ENCODE assay signal across 15 mouse cellular contexts in genomic region chr13:56575074-56575473, GRCm38 (mm10). TPM values are rescaled to one million over a fixed set of nuclear protein-coding genes. Genes with fewer than 3 reads are reported as not detected.
DNase-seq lines count a peak whose midpoint lies in the region; ATAC-seq and TF ChIP-seq lines count a peak whose summit lies in the region.
"Had no signal": no experiment of that assay in that cellular context is flagged by ENCODE, and none has a peak within 500 bp of the region (broad histone marks: within the 10 kb centered on the region; RNA-seq: fewer than 3 reads in every experiment).

No protein-coding gene starts in this region.

- no peak for DNase-seq in frontal cortex, postnatal 36 days (ENCODE audit: low spot score in 2 of 2)
- DNase-seq in kidney, postnatal 10 days: no peak
- DNase-seq in stomach, postnatal 0 days (ENCODE audit: low spot score): no peak
- no peak for DNase-seq in midbrain, embryonic 10.5 days (ENCODE audit: low spot score)
- no peak for DNase-seq in thymus, postnatal 4 days

- no peak for TF ChIP-seq CTCF in stomach, postnatal 0 days (IDR thresholded peaks at IDR 0.05; ENCODE audit: low read depth)

- no peaks in the 10 kb centered on the region for H3K36me3 ChIP-seq in kidney, embryonic 15.5 days
- no peaks in the 10 kb centered on the region for H3K36me3 ChIP-seq in intestine, embryonic 16.5 days (ENCODE audit: control insufficient read depth, insufficient read depth, low read length)
- no peaks in the 10 kb centered on the region for H3K36me3 ChIP-seq in stomach, postnatal 0 days (ENCODE audit: control insufficient read depth, insufficient read depth, low read length)
- no peaks in the 10 kb centered on the region for H3K36me3 ChIP-seq in midbrain, embryonic 10.5 days
- H3K36me3 ChIP-seq: forebrain, embryonic 10.5 days; heart, embryonic 12.5 days; limb, embryonic 15.5 days; liver, embryonic 15.5 days; midbrain, embryonic 13.5 days had no signal

- 0 out of 2 replicates have a peak overlapping the region, but pooled peaks have one; percentile 82 for H3K27ac ChIP-seq in kidney, embryonic 15.5 days
- H3K27ac ChIP-seq in intestine, embryonic 16.5 days (ENCODE audit: low read length): peak overlapping the region; percentile 96
- peak overlapping the region; percentile 90; the same call in 1 of the 2 replicates for H3K27ac ChIP-seq in stomach, postnatal 0 days (replicated peaks)
- no peak overlapping the region for H3K27ac ChIP-seq in midbrain, embryonic 10.5 days (replicated peaks)
- H3K27ac ChIP-seq: liver, embryonic 15.5 days; midbrain, embryonic 13.5 days had no signal

- 70% methylated on average over 4 of the region's 4 CpGs for WGBS in kidney, embryonic 15.5 days
- 77% methylated on average over 4 of the region's 4 CpGs for WGBS in intestine, embryonic 16.5 days
- 78% methylated on average over 4 of the region's 4 CpGs for WGBS in stomach, postnatal 0 days
- 79% methylated on average over 4 of the region's 4 CpGs for WGBS in midbrain, embryonic 10.5 days

- no peak overlapping the region for H3K9ac ChIP-seq in kidney, embryonic 15.5 days
- H3K9ac ChIP-seq in intestine, embryonic 16.5 days (ENCODE audit: low read depth, low read length): no peak overlapping the region
- H3K9ac ChIP-seq in stomach, postnatal 0 days (ENCODE audit: low read length): no peak overlapping the region
- H3K9ac ChIP-seq: heart, embryonic 12.5 days; limb, embryonic 15.5 days; liver, embryonic 15.5 days; midbrain, embryonic 13.5 days had no signal

- no peak overlapping the region for H3K4me3 ChIP-seq in kidney, embryonic 15.5 days (replicated peaks)
- no peak overlapping the region for H3K4me3 ChIP-seq in intestine, embryonic 16.5 days (ENCODE audit: low read length)
- H3K4me3 ChIP-seq in stomach, postnatal 0 days (ENCODE audit: low read depth, low read length): no peak overlapping the region
- no peak overlapping the region for H3K4me3 ChIP-seq in midbrain, embryonic 10.5 days
- H3K4me3 ChIP-seq: forebrain, embryonic 10.5 days; heart, embryonic 12.5 days; limb, embryonic 15.5 days; liver, embryonic 15.5 days; midbrain, embryonic 13.5 days had no signal

- H3K4me1 ChIP-seq in kidney, embryonic 15.5 days: peaks cover 20% of the 10 kb centered on the region
- peaks cover 22% of the 10 kb centered on the region for H3K4me1 ChIP-seq in intestine, embryonic 16.5 days (ENCODE audit: control insufficient read depth, insufficient read depth, low read length)
- H3K4me1 ChIP-seq in stomach, postnatal 0 days (replicated peaks; ENCODE audit: control insufficient read depth, insufficient read depth): no peaks in the 10 kb centered on the region
- peaks cover 4% of the 10 kb centered on the region for H3K4me1 ChIP-seq in midbrain, embryonic 10.5 days
- H3K4me1 ChIP-seq: liver, embryonic 15.5 days; midbrain, embryonic 13.5 days had no signal

- no peaks in the 10 kb centered on the region for H3K9me3 ChIP-seq in kidney, embryonic 15.5 days (replicated peaks)
- no peaks in the 10 kb centered on the region for H3K9me3 ChIP-seq in intestine, embryonic 16.5 days (ENCODE audit: control insufficient read depth, low read length)
- H3K9me3 ChIP-seq in stomach, postnatal 0 days (ENCODE audit: control insufficient read depth, low read length): no peaks in the 10 kb centered on the region
- no peaks in the 10 kb centered on the region for H3K9me3 ChIP-seq in midbrain, embryonic 10.5 days (replicated peaks)
- H3K9me3 ChIP-seq: forebrain, embryonic 10.5 days; heart, embryonic 12.5 days; limb, embryonic 15.5 days; liver, embryonic 15.5 days; midbrain, embryonic 13.5 days had no signal

- TF ChIP-seq EP300 in stomach, postnatal 0 days (optimal IDR thresholded peaks at IDR 0.05): no peak

- H3K4me2 ChIP-seq in kidney, embryonic 15.5 days: no peak overlapping the region
- H3K4me2 ChIP-seq in intestine, embryonic 16.5 days (ENCODE audit: low read depth, low read length): no peak overlapping the region
- no peak overlapping the region for H3K4me2 ChIP-seq in stomach, postnatal 0 days (replicated peaks; ENCODE audit: low read depth)
- H3K4me2 ChIP-seq: heart, embryonic 12.5 days; limb, embryonic 15.5 days; liver, embryonic 15.5 days; midbrain, embryonic 13.5 days had no signal

- ATAC-seq in frontal cortex, adult (ENCODE audit: low TSS enrichment): peak; percentile 65; the same call in 1 of the 2 replicates
- ATAC-seq in kidney, embryonic 15.5 days (replicated peaks; ENCODE audit: low FRiP score): no peak
- ATAC-seq in intestine, embryonic 16.5 days: no peak
- peak; percentile 40; the same call in 1 of the 2 replicates for ATAC-seq in stomach, postnatal 0 days (ENCODE audit: low FRiP score, low TSS enrichment)
- ATAC-seq: activated CD4-positive, CD25-positive, alpha-beta regulatory T cell, adult 4 months; hindbrain, embryonic 16.5 days; midbrain, embryonic 13.5 days had no signal

- no peaks in the 10 kb centered on the region for H3K27me3 ChIP-seq in kidney, embryonic 15.5 days
- no peaks in the 10 kb centered on the region for H3K27me3 ChIP-seq in intestine, embryonic 16.5 days (replicated peaks; ENCODE audit: control insufficient read depth, insufficient read depth, low read length)
- no peaks in the 10 kb centered on the region for H3K27me3 ChIP-seq in stomach, postnatal 0 days (ENCODE audit: control insufficient read depth, insufficient read depth, low read length)
- H3K27me3 ChIP-seq in midbrain, embryonic 10.5 days (ENCODE audit: low read depth, poor library complexity, severe bottlenecking): no peaks in the 10 kb centered on the region
- H3K27me3 ChIP-seq: heart, embryonic 12.5 days; limb, embryonic 15.5 days; liver, embryonic 15.5 days had no signal

RNA-seq across cellular contexts. Expression of gene Lect2, which starts 26.8 kb away (rescaled TPM):
- 1.8 and 2.5 TPM in 2 replicates for polyA plus RNA-seq in kidney, embryonic 15.5 days (2015; fragmentation: Nextera tagmentation; extraction: Ambion mirVana)
- polyA plus RNA-seq in intestine, embryonic 16.5 days (2015; fragmentation: Nextera tagmentation; extraction: Ambion mirVana): 10.3 and 15.4 TPM in 2 replicates
- 0.19 and 0.27 TPM in 2 replicates for polyA plus RNA-seq in stomach, postnatal 0 days (2015; fragmentation: Nextera tagmentation; extraction: Ambion mirVana)
- not detected in 2 replicates for polyA plus RNA-seq in midbrain, embryonic 10.5 days (2016; fragmentation: Nextera tagmentation; extraction: Ambion mirVana)
- polyA plus RNA-seq: activated CD4-positive, CD25-positive, alpha-beta regulatory T cell, adult 4 months; forebrain, embryonic 10.5 days; hindbrain, embryonic 16.5 days; limb, embryonic 15.5 days; midbrain, embryonic 13.5 days had no signal

RNA-seq across cellular contexts. Expression of gene Tgfbi, which starts 34.2 kb away (rescaled TPM):
- polyA plus RNA-seq in kidney, embryonic 15.5 days (2015; fragmentation: Nextera tagmentation; extraction: Ambion mirVana): 121 and 135 TPM in 2 replicates
- 122 and 124 TPM in 2 replicates for polyA plus RNA-seq in intestine, embryonic 16.5 days (2015; fragmentation: Nextera tagmentation; extraction: Ambion mirVana)
- polyA plus RNA-seq in stomach, postnatal 0 days (2015; fragmentation: Nextera tagmentation; extraction: Ambion mirVana): 140 and 149 TPM in 2 replicates
- polyA plus RNA-seq in midbrain, embryonic 10.5 days (2016; fragmentation: Nextera tagmentation; extraction: Ambion mirVana): 23.2 and 29.8 TPM in 2 replicates

RNA-seq across cellular contexts. Expression of gene Fbxl21, which starts 52.8 kb away (rescaled TPM):
- 2.1 and 2.9 TPM in 2 replicates for polyA plus RNA-seq in kidney, embryonic 15.5 days (2015; fragmentation: Nextera tagmentation; extraction: Ambion mirVana)
- 1.6 and 2.1 TPM in 2 replicates for polyA plus RNA-seq in intestine, embryonic 16.5 days (2015; fragmentation: Nextera tagmentation; extraction: Ambion mirVana)
- polyA plus RNA-seq in stomach, postnatal 0 days (2015; fragmentation: Nextera tagmentation; extraction: Ambion mirVana): 1.2 TPM in 2 replicates
- polyA plus RNA-seq in midbrain, embryonic 10.5 days (2016; fragmentation: Nextera tagmentation; extraction: Ambion mirVana): 1.4 and 1.6 TPM in 2 replicates

Comparison
In these comparisons a context has a peak if more than half of its experiments do, and no peak if none do; other contexts are left out.
1. ATAC-seq: peak in frontal cortex, adult (single experiment) and stomach, postnatal 0 days (single experiment); none in kidney, embryonic 15.5 days (single experiment) and intestine, embryonic 16.5 days (single experiment).